Mouse (Mus musculus) left cerebral cortex, adult 9 months (tissue): ENCODE data around the gene Ccdc71.

Experiments used
- DNase-seq, 2 experiments: peaks; one replicate each; pipeline ENCODE4 v3.0.0; 2022; ENCODE audit warnings: low spot score in 2 of 2

Ccdc71 gene

GRCm38 (mm10) chr9:108456953-108457352 is 3.4 kb upstream of the Ccdc71 start:
- DNase-seq = no peak

GRCm38 (mm10) chr9:108459939-108460318 is 398 bp upstream of the Ccdc71 start:
- no peak for DNase-seq

GRCm38 (mm10) chr9:108461181-108461631 is 879 bp downstream of the Ccdc71 start, which contains the start of gene Klhdc8b:
TSS of gene Klhdc8b (minus strand) at chr9:108461581.
- DNase-seq = no peak

GRCm38 (mm10) chr9:108461675-108462074 is 1.3 kb downstream of the Ccdc71 start:
- DNase-seq = no peak

GRCm38 (mm10) chr9:108462192-108462591 is 1.9 kb downstream of the Ccdc71 start:
- DNase-seq = no peak

GRCm38 (mm10) chr9:108463713-108464112 is 3.4 kb downstream of the Ccdc71 start:
- DNase-seq = no peak

GRCm38 (mm10) chr9:108466219-108466618 is 5.9 kb downstream of the Ccdc71 start:
- no peak for DNase-seq

- no peak for DNase-seq
These were observed 9.1 kb downstream of the Ccdc71 start for GRCm38 (mm10) chr9:108469430-108469829.

GRCm38 (mm10) chr9:108469845-108470244 is 9.5 kb downstream of the Ccdc71 start:
- DNase-seq = no peak

- no peak for DNase-seq
These were observed 14.2 kb downstream of the Ccdc71 start for GRCm38 (mm10) chr9:108474528-108474927.

GRCm38 (mm10) chr9:108478638-108479156 is 18.4 kb downstream of the Ccdc71 start:
- DNase-seq = no peak

- no peak for DNase-seq
These were observed 18.9 kb downstream of the Ccdc71 start for GRCm38 (mm10) chr9:108479241-108479640.

- no peak for DNase-seq
These were observed 19.5 kb downstream of the Ccdc71 start, which contains the start of gene Lamb2 for GRCm38 (mm10) chr9:108479721-108480351. TSS of gene Lamb2 (plus strand) at chr9:108479736.

GRCm38 (mm10) chr9:108480813-108481519 is 20.6 kb downstream of the Ccdc71 start:
- DNase-seq = no peak

- no peak for DNase-seq
These were observed 21.3 kb downstream of the Ccdc71 start for GRCm38 (mm10) chr9:108481520-108482210.

- DNase-seq = no peak
These were observed 22.9 kb downstream of the Ccdc71 start for GRCm38 (mm10) chr9:108483051-108483790.

- DNase-seq = no peak
These were observed 23.7 kb downstream of the Ccdc71 start for GRCm38 (mm10) chr9:108484021-108484420.

- DNase-seq = no peak
These were observed 25.1 kb downstream of the Ccdc71 start for GRCm38 (mm10) chr9:108485301-108485875.

GRCm38 (mm10) chr9:108486973-108487530 is 26.7 kb downstream of the Ccdc71 start:
- DNase-seq = no peak

- no peak for DNase-seq
These were observed 28.1 kb downstream of the Ccdc71 start for GRCm38 (mm10) chr9:108488403-108488802.

- no peak for DNase-seq
These were observed 28.9 kb downstream of the Ccdc71 start for GRCm38 (mm10) chr9:108489215-108489614.
